Mouse (Mus musculus) kidney, postnatal 36 days (tissue): Measurements from ENCODE around the gene Ubxn4.
"Not testable (repeated sequence)": the region's sequence is repeated elsewhere in the genome, so short reads cannot be mapped to it uniquely, and the experiment has no call there.

Experiments
- DNase-seq, 2 experiments: peaks; one replicate each; pipeline ENCODE4 v3.0.0; 2021 to 2022; ENCODE audit warnings: mixed read lengths in 2 of 2

Gene Ubxn4

GRCm38 (mm10) chr1:128243627-128243995 is at the start of gene Ubxn4:
Gene Ubxn4 (plus strand): TSS chr1:128243964.
- DNase-seq = no peak

GRCm38 (mm10) chr1:128194011-128194410 is 49.8 kb upstream of the Ubxn4 start:
- DNase-seq = no peak

GRCm38 (mm10) chr1:128197353-128197752 is 46.4 kb upstream of the Ubxn4 start:
- no peak for DNase-seq

GRCm38 (mm10) chr1:128213261-128213660 is 30.5 kb upstream of the Ubxn4 start:
- DNase-seq = no peak

- no peak for DNase-seq
These were observed 21.9 kb upstream of the Ubxn4 start for GRCm38 (mm10) chr1:128221886-128222285.

- peak in 1 of 2 experiments; percentile 8 for DNase-seq
These were observed 20.5 kb upstream of the Ubxn4 start for GRCm38 (mm10) chr1:128223304-128223703.

- DNase-seq = peak; percentile 24 to 27
These were observed 8.6 kb upstream of the Ubxn4 start for GRCm38 (mm10) chr1:128235181-128235580.

- peak; percentile 97 to 99 for DNase-seq
These were observed 397 bp downstream of the Ubxn4 start for GRCm38 (mm10) chr1:128243996-128244726.

GRCm38 (mm10) chr1:128244727-128245355 is 1.1 kb downstream of the Ubxn4 start:
- no peak for DNase-seq

- DNase-seq = not testable (repeated sequence)
These were observed 23.3 kb downstream of the Ubxn4 start for GRCm38 (mm10) chr1:128267061-128267460.

GRCm38 (mm10) chr1:128270731-128271130 is 27.0 kb downstream of the Ubxn4 start:
- DNase-seq = no peak

GRCm38 (mm10) chr1:128275908-128276307 is 32.1 kb downstream of the Ubxn4 start:
- no peak for DNase-seq

GRCm38 (mm10) chr1:128278563-128278962 is 34.8 kb downstream of the Ubxn4 start:
- no peak for DNase-seq

- peak in 1 of 2 experiments; percentile 19 for DNase-seq
These were observed 38.0 kb downstream of the Ubxn4 start for GRCm38 (mm10) chr1:128281753-128282152.

- DNase-seq = no peak
These were observed 39.2 kb downstream of the Ubxn4 start for GRCm38 (mm10) chr1:128282924-128283323.

GRCm38 (mm10) chr1:128284157-128284690 is 40.5 kb downstream of the Ubxn4 start:
- no peak for DNase-seq

- peak in 1 of 2 experiments; percentile 7 for DNase-seq
These were observed 41.4 kb downstream of the Ubxn4 start for GRCm38 (mm10) chr1:128285136-128285535.

GRCm38 (mm10) chr1:128290295-128290694 is 46.5 kb downstream of the Ubxn4 start:
- no peak for DNase-seq

- no peak for DNase-seq
These were observed 49.8 kb downstream of the Ubxn4 start for GRCm38 (mm10) chr1:128293524-128293923.

GRCm38 (mm10) chr1:128295296-128295695 is 51.5 kb downstream of the Ubxn4 start:
- no peak for DNase-seq

- DNase-seq = no peak
These were observed 52.2 kb downstream of the Ubxn4 start for GRCm38 (mm10) chr1:128295717-128296528.

GRCm38 (mm10) chr1:128303900-128304299 is 60.1 kb downstream of the Ubxn4 start:
- DNase-seq = peak; percentile 90

- DNase-seq = peak; percentile 6 to 39
These were observed 65.3 kb downstream of the Ubxn4 start for GRCm38 (mm10) chr1:128309043-128309442.
